Mouse (Mus musculus): ENCODE data around the gene Fam47e. TPM values are rescaled to one million over a fixed set of nuclear protein-coding genes. Genes with fewer than 3 reads are reported as not detected.
A peak's percentile ranks its signal among the peaks of the same experiment; 100 is the strongest.

Fam47e gene
- total and polyA plus RNA-seq, 3 experiments, result not detected

DNA sequence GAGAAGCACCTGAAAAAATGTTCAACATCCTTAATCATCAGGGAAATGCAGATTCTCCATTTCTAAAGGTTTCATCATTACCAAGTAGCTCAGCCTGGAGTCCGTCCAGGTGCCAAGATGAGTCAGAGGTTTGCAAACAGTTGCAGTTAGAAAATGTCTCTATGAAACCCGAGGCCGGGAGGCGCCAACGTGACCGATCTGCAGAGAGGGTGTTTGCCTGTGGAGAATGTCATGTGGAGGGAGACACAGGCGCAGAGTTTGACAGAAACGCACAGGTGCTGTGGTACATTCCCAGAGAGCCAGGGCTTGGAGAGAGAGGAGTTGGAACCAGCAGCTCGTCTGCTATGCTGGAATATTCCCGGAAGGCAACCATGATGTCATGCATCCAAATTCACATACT is 44.2 kb downstream of the Fam47e start:
- no peak for DNase-seq (ENCODE audit: extremely low read depth)
- no peak for TF ChIP-seq NRF1 (IDR thresholded peaks at IDR 0.05; ENCODE audit: low read depth, low read length)
- peak; percentile 44 for TF ChIP-seq BHLHE40 (IDR thresholded peaks at IDR 0.05; ENCODE audit: low read depth, low read length)
- H3K4me3 ChIP-seq (replicated peaks in 1 of 3; ENCODE audit: low read depth in 2 of 3, low read length in 2 of 3, poor library complexity in 1 of 3), result no peak overlapping the region
- H3K27me3 ChIP-seq (replicated peaks), result peaks cover 19% of the 10 kb centered on the region
- H3K9me3 ChIP-seq (replicated peaks; ENCODE audit: low read length), result no peaks in the 10 kb centered on the region
- H3K4me1 ChIP-seq (ENCODE audit: control insufficient read depth in 1 of 2, insufficient read depth in 2 of 2), result peaks cover 0 to 10% of the 10 kb centered on the region in 2 experiments; a peak in 2 of 4 replicates
- no peaks in the 10 kb centered on the region for H3K36me3 ChIP-seq (replicated peaks in 1 of 2; ENCODE audit: control insufficient read depth in 1 of 2, insufficient read depth in 1 of 2, low read length in 1 of 2)
- in situ Hi-C loops (cut with MboI; ENCODE audit: low pct_ligation_motif_present, low pct_unique_long_range_greater_than_20kb, low sequenced_read_pairs), result no loop called here
- no peak overlapping the region for H3K27ac ChIP-seq (ENCODE audit: insufficient read depth, low read depth)
- no peak overlapping the region for H3K9ac ChIP-seq (ENCODE audit: insufficient read depth, low read depth)
- dilution Hi-C loops (cut with MboI; ENCODE audit: extremely low pct_ligation_motif_present, extremely low pct_unique_long_range_greater_than_20kb, low sequenced_read_pairs), result no loop called here
- peak overlapping the region; percentile 2; the same call in 1 of the 2 replicates for H3K4me2 ChIP-seq (ENCODE audit: insufficient read depth, low read depth, poor library complexity, severe bottlenecking)
- no peaks in the 10 kb centered on the region for H3K79me2 ChIP-seq (replicated peaks; ENCODE audit: control insufficient read depth, extremely low read depth, insufficient read depth, poor library complexity, severe bottlenecking)

DNA sequence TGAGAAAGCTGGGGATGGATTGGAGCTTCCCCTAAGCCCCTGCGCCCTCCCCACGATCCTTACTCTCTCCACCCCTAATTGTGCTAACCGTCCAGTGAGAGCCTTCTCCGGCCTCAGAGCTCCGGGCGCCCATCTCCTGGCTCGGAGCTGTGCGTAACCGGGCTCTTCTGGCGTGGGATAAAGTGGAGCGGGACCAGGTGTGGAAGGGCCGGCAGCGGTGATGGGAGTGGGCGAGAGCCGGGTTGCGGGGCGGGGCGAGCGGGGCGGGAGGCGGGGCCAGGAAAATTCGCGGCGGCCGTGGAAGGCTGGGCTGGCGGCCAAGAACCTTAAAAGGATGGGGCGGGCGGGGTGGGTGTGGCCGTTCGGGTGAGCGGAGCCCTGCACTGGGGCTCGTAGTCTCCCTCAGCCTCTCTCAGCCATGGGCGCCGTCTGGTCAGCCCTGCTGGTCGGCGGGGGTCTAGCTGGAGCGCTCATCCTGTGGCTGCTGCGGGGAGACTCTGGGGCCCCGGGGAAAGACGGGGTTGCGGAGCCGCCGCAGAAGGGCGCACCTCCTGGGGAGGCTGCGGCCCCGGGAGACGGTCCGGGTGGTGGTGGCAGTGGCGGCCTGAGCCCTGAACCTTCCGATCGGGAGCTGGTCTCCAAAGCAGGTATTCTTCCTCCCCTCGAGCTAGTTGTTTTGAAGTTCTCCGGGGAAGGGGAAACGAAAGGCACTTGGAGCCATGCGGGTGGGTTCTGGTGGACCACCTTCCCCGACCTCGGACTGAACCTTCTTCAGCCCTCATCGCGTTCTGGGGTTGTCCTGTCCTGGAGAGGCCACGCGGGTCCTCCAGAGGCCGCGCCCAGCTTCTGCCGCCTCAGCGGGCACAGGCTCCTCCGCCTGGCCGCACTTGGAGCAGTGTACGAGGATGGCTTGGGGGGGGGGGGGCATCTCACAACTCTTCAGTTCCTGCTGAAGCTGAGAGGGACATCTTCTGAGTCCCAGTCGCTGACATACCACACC is 48.1 kb downstream of the Fam47e start, which contains the start of gene Stbd1:
Gene Stbd1 (plus strand): TSS at position 351 of the 1,000 bp plus-strand sequence.
- DNase-seq (ENCODE audit: extremely low read depth), result peak; percentile 38
- Histone ChIP-seq H3K27me3 (replicated peaks) (peaks cover 18% of the 10 kb centered on the region), H3K9me3 (replicated peaks; ENCODE audit: low read length) (no peaks in the 10 kb centered on the region), H3K27ac (ENCODE audit: insufficient read depth, low read depth) (no peak within 1 kb of the TSS), H3K9ac (ENCODE audit: insufficient read depth, low read depth) (peak within 1 kb of the TSS; percentile 43), H3K79me2 (replicated peaks; ENCODE audit: control insufficient read depth, extremely low read depth, insufficient read depth, poor library complexity, severe bottlenecking) (no peaks in the 10 kb centered on the region), H3K36me3 (replicated peaks in 1 of 2; ENCODE audit: control insufficient read depth in 1 of 2, insufficient read depth in 1 of 2, low read length in 1 of 2) (no peaks in the 10 kb centered on the region), H3K4me3 (replicated peaks in 1 of 3; ENCODE audit: low read depth in 2 of 3, low read length in 2 of 3, poor library complexity in 1 of 3) (peak within 1 kb of the TSS in 2 of 3 experiments; percentile 56 to 62), H3K4me1 (ENCODE audit: control insufficient read depth in 1 of 2, insufficient read depth in 2 of 2) (peaks cover 0 to 10% of the 10 kb centered on the region in 2 experiments; a peak in 2 of 4 replicates), H3K4me2 (ENCODE audit: insufficient read depth, low read depth, poor library complexity, severe bottlenecking) (peak within 1 kb of the TSS; percentile 81)
- dilution Hi-C loops (cut with MboI; ENCODE audit: extremely low pct_ligation_motif_present, extremely low pct_unique_long_range_greater_than_20kb, low sequenced_read_pairs) (no loop called here), in situ Hi-C loops (cut with MboI; ENCODE audit: low pct_ligation_motif_present, low pct_unique_long_range_greater_than_20kb, low sequenced_read_pairs) (no loop called here)
- TF ChIP-seq POLR2AphosphoS2 (IDR thresholded peaks at IDR 0.05; ENCODE audit: low read depth, low read length), result no peak
- TF ChIP-seq UBTF (IDR thresholded peaks at IDR 0.05; ENCODE audit: low read depth, low read length), result 0 out of 2 replicates have a peak, but pooled peaks have one; percentile 71

DNA sequence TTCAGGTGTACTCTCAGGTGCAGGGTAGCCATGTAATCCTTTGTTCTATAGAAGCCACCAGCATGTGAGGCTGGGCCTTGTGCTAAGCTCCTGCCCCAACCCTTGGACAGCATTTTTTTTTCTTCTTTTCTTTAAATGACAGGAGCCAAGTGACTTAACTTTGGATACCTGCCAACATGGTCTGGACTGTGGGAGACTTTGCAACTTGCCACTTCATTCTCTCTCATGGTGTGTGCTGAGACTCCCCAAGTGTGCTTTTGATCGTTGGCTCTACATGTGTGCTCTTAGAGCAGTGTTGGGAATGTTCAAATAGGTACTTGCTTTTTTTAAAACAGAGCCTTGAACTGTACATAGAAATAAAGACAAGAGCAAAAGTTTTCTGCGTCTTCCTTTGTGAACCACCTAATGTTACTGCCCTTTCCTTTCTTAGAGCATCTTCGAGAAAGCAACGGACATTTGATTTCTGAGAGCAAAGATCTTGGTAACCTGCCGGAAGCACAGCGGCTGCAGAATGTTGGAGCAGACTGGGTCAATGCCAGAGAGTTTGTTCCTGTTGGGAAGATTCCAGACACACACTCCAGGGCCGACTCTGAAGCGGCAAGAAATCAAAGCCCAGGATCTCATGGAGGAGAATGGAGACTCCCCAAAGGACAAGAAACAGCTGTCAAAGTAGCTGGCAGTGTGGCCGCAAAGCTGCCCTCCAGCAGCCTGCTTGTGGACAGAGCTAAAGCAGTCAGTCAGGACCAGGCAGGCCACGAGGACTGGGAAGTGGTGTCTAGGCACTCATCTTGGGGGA is 49.8 kb downstream of the Fam47e start:
- peaks cover 12% of the 10 kb centered on the region for H3K27me3 ChIP-seq (replicated peaks)

More for the DNA sequence above, 49.8 kb downstream of the Fam47e start:
- H3K4me2 ChIP-seq (ENCODE audit: insufficient read depth, low read depth, poor library complexity, severe bottlenecking), result no peak overlapping the region
- no peak overlapping the region for H3K27ac ChIP-seq (ENCODE audit: insufficient read depth, low read depth)
- H3K4me3 ChIP-seq (replicated peaks in 1 of 3; ENCODE audit: low read depth in 2 of 3, low read length in 2 of 3, poor library complexity in 1 of 3), result no peak overlapping the region
- H3K9me3 ChIP-seq (replicated peaks; ENCODE audit: low read length), result no peaks in the 10 kb centered on the region
- in situ Hi-C loops (cut with MboI; ENCODE audit: low pct_ligation_motif_present, low pct_unique_long_range_greater_than_20kb, low sequenced_read_pairs) (no loop called here), dilution Hi-C loops (cut with MboI; ENCODE audit: extremely low pct_ligation_motif_present, extremely low pct_unique_long_range_greater_than_20kb, low sequenced_read_pairs) (no loop called here)
- H3K36me3 ChIP-seq (replicated peaks in 1 of 2; ENCODE audit: control insufficient read depth in 1 of 2, insufficient read depth in 1 of 2, low read length in 1 of 2), result no peaks in the 10 kb centered on the region
- DNase-seq (ENCODE audit: extremely low read depth), result no peak
- TF ChIP-seq GABPA (IDR thresholded peaks at IDR 0.05; ENCODE audit: insufficient replicate concordance, low read depth, low read length), result no peak
- no peak overlapping the region for H3K9ac ChIP-seq (ENCODE audit: insufficient read depth, low read depth)
- no peaks in the 10 kb centered on the region for H3K79me2 ChIP-seq (replicated peaks; ENCODE audit: control insufficient read depth, extremely low read depth, insufficient read depth, poor library complexity, severe bottlenecking)
- peaks cover 0 to 10% of the 10 kb centered on the region in 2 experiments; a peak in 2 of 4 replicates for H3K4me1 ChIP-seq (ENCODE audit: control insufficient read depth in 1 of 2, insufficient read depth in 2 of 2)
